Mouse (Mus musculus): ENCODE measurements around the gene Tlcd1. TPM values are rescaled to one million over a fixed set of nuclear protein-coding genes. Genes with fewer than 3 reads are reported as not detected.

The Tlcd1 gene
- total RNA-seq, 1 experiment: 78.6 TPM

- in situ Hi-C loops (cut with MboI; ENCODE audit: low sequenced_read_pairs in 2 of 2, unreplicated experiment in 2 of 2): no loop called here
- H3K4me3 ChIP-seq (ENCODE audit: insufficient read depth in 1 of 2, low read depth in 1 of 2, low read length in 2 of 2, poor library complexity in 1 of 2, severe bottlenecking in 1 of 2): no peak overlapping the region
- H3K4me1 ChIP-seq (ENCODE audit: control insufficient read depth in 2 of 2, insufficient read depth in 2 of 2, low read length in 2 of 2, poor library complexity in 1 of 2): peaks cover 10 to 14% of the 10 kb centered on the region in 2 experiments
- no peaks in the 10 kb centered on the region for H3K9me3 ChIP-seq (ENCODE audit: control insufficient read depth, insufficient read depth, low read depth, low read length)
- no peak overlapping the region for H3K27ac ChIP-seq (ENCODE audit: insufficient read depth, low read depth, low read length, poor library complexity, severe bottlenecking)
- TF ChIP-seq ZNF384 (IDR thresholded peaks at IDR 0.05; ENCODE audit: low read depth, low read length): no peak
- TF ChIP-seq HCFC1 (IDR thresholded peaks at IDR 0.05; ENCODE audit: borderline replicate concordance, insufficient read depth, low read length): no peak
- TF ChIP-seq CHD2 (IDR thresholded peaks at IDR 0.05; ENCODE audit: low read depth, low read length): no peak
- TF ChIP-seq ZC3H11A (IDR thresholded peaks at IDR 0.05; ENCODE audit: borderline replicate concordance, low read depth, low read length): no peak
- TF ChIP-seq MAFK (IDR thresholded peaks at IDR 0.05; ENCODE audit: insufficient read depth, low read depth, low read length): no peak
- no peak overlapping the region for H3K9ac ChIP-seq (ENCODE audit: insufficient read depth, low read depth, low read length, poor library complexity, severe bottlenecking)
- DNase-seq (ENCODE audit: low read depth, low spot score): no peak
- peaks cover 14% of the 10 kb centered on the region; the same call in 1 of the 2 replicates for H3K36me3 ChIP-seq (ENCODE audit: control insufficient read depth, insufficient read depth, low read length, poor library complexity, severe bottlenecking)
Observed at GRCm38 (mm10) chr11:78140665-78141064, 35.8 kb upstream of the Tlcd1 start.

GRCm38 (mm10) chr11:78143520-78143919 is 33.0 kb upstream of the Tlcd1 start:
- Histone ChIP-seq H3K27ac (ENCODE audit: insufficient read depth, low read depth, low read length, poor library complexity, severe bottlenecking) (no peak overlapping the region), H3K4me1 (ENCODE audit: control insufficient read depth in 2 of 2, insufficient read depth in 2 of 2, low read length in 2 of 2, poor library complexity in 1 of 2) (peaks cover 7 to 11% of the 10 kb centered on the region in 2 experiments; a peak in 3 of 4 replicates), H3K9me3 (ENCODE audit: control insufficient read depth, insufficient read depth, low read depth, low read length) (no peaks in the 10 kb centered on the region), H3K9ac (ENCODE audit: insufficient read depth, low read depth, low read length, poor library complexity, severe bottlenecking) (no peak overlapping the region), H3K36me3 (ENCODE audit: control insufficient read depth, insufficient read depth, low read length, poor library complexity, severe bottlenecking) (peaks cover 14% of the 10 kb centered on the region; the same call in 1 of the 2 replicates), H3K4me3 (ENCODE audit: insufficient read depth in 1 of 2, low read depth in 1 of 2, low read length in 2 of 2, poor library complexity in 1 of 2, severe bottlenecking in 1 of 2) (no peak overlapping the region)
- TF ChIP-seq ZC3H11A (IDR thresholded peaks at IDR 0.05; ENCODE audit: borderline replicate concordance, low read depth, low read length) (no peak), HCFC1 (IDR thresholded peaks at IDR 0.05; ENCODE audit: borderline replicate concordance, insufficient read depth, low read length) (no peak), CHD2 (IDR thresholded peaks at IDR 0.05; ENCODE audit: low read depth, low read length) (no peak), ZNF384 (IDR thresholded peaks at IDR 0.05; ENCODE audit: low read depth, low read length) (no peak), MAFK (IDR thresholded peaks at IDR 0.05; ENCODE audit: insufficient read depth, low read depth, low read length) (no peak)
- no peak for DNase-seq (ENCODE audit: low read depth, low spot score)
- in situ Hi-C loops (cut with MboI; ENCODE audit: low sequenced_read_pairs in 2 of 2, unreplicated experiment in 2 of 2): no loop called here

- Histone ChIP-seq H3K4me3 (ENCODE audit: insufficient read depth in 1 of 2, low read depth in 1 of 2, low read length in 2 of 2, poor library complexity in 1 of 2, severe bottlenecking in 1 of 2) (no peak overlapping the region), H3K9me3 (ENCODE audit: control insufficient read depth, insufficient read depth, low read depth, low read length) (no peaks in the 10 kb centered on the region), H3K36me3 (ENCODE audit: control insufficient read depth, insufficient read depth, low read length, poor library complexity, severe bottlenecking) (peaks cover 19% of the 10 kb centered on the region), H3K4me1 (ENCODE audit: control insufficient read depth in 2 of 2, insufficient read depth in 2 of 2, low read length in 2 of 2, poor library complexity in 1 of 2) (peaks cover 7 to 11% of the 10 kb centered on the region in 2 experiments; a peak in 3 of 4 replicates), H3K9ac (ENCODE audit: insufficient read depth, low read depth, low read length, poor library complexity, severe bottlenecking) (no peak overlapping the region), H3K27ac (ENCODE audit: insufficient read depth, low read depth, low read length, poor library complexity, severe bottlenecking) (no peak overlapping the region)
- in situ Hi-C loops (cut with MboI; ENCODE audit: low sequenced_read_pairs in 2 of 2, unreplicated experiment in 2 of 2): no loop called here
- no peak for DNase-seq (ENCODE audit: low read depth, low spot score)
- TF ChIP-seq ZNF384 (IDR thresholded peaks at IDR 0.05; ENCODE audit: low read depth, low read length): no peak
- TF ChIP-seq CHD2 (IDR thresholded peaks at IDR 0.05; ENCODE audit: low read depth, low read length): no peak
- TF ChIP-seq HCFC1 (IDR thresholded peaks at IDR 0.05; ENCODE audit: borderline replicate concordance, insufficient read depth, low read length): no peak
- TF ChIP-seq ZC3H11A (IDR thresholded peaks at IDR 0.05; ENCODE audit: borderline replicate concordance, low read depth, low read length): no peak
Observed at GRCm38 (mm10) chr11:78146168-78146567, 30.3 kb upstream of the Tlcd1 start.

GRCm38 (mm10) chr11:78146707-78147543 is 29.6 kb upstream of the Tlcd1 start:
- Histone ChIP-seq H3K4me3 (ENCODE audit: insufficient read depth in 1 of 2, low read depth in 1 of 2, low read length in 2 of 2, poor library complexity in 1 of 2, severe bottlenecking in 1 of 2) (no peak overlapping the region), H3K4me1 (ENCODE audit: control insufficient read depth in 2 of 2, insufficient read depth in 2 of 2, low read length in 2 of 2, poor library complexity in 1 of 2) (peaks cover 7 to 11% of the 10 kb centered on the region in 2 experiments; a peak in 3 of 4 replicates), H3K9ac (ENCODE audit: insufficient read depth, low read depth, low read length, poor library complexity, severe bottlenecking) (no peak overlapping the region), H3K36me3 (ENCODE audit: control insufficient read depth, insufficient read depth, low read length, poor library complexity, severe bottlenecking) (peaks cover 15% of the 10 kb centered on the region), H3K27ac (ENCODE audit: insufficient read depth, low read depth, low read length, poor library complexity, severe bottlenecking) (no peak overlapping the region), H3K9me3 (ENCODE audit: control insufficient read depth, insufficient read depth, low read depth, low read length) (no peaks in the 10 kb centered on the region)
- TF ChIP-seq ZC3H11A (IDR thresholded peaks at IDR 0.05; ENCODE audit: borderline replicate concordance, low read depth, low read length) (no peak), HCFC1 (IDR thresholded peaks at IDR 0.05; ENCODE audit: borderline replicate concordance, insufficient read depth, low read length) (no peak), ZNF384 (IDR thresholded peaks at IDR 0.05; ENCODE audit: low read depth, low read length) (no peak), MAFK (IDR thresholded peaks at IDR 0.05; ENCODE audit: insufficient read depth, low read depth, low read length) (no peak), CHD2 (IDR thresholded peaks at IDR 0.05; ENCODE audit: low read depth, low read length) (no peak)
- DNase-seq (ENCODE audit: low read depth, low spot score): no peak
- in situ Hi-C loops (cut with MboI; ENCODE audit: low sequenced_read_pairs in 2 of 2, unreplicated experiment in 2 of 2): no loop called here

Data from ES-E14 (cell line).